In genomic region chr2:167201463-167202291, GRCm38 (mm10) we compare ENCODE assay signal across 9 mouse cellular contexts. TPM values are rescaled to one million over a fixed set of nuclear protein-coding genes. Genes with fewer than 3 reads are reported as not detected.
A peak's percentile ranks its signal among the peaks of the same experiment; 100 is the strongest.
DNase-seq lines count a peak whose midpoint lies in the region; ATAC-seq lines count a peak whose summit lies in the region.
"Had no signal": no experiment of that assay in that cellular context is flagged by ENCODE, and none has a peak within 500 bp of the region (broad histone marks: within the 10 kb centered on the region; RNA-seq: fewer than 3 reads in every experiment).

No protein-coding gene starts in this region.

- no peaks in the 10 kb centered on the region for H3K27me3 ChIP-seq in kidney, embryonic 16.5 days (ENCODE audit: insufficient read depth, low read length)
- H3K27me3 ChIP-seq in hindbrain, embryonic 13.5 days = no peaks in the 10 kb centered on the region

- peak; percentile 21 for DNase-seq in kidney, adult 18-20 months
- peak; percentile 87 to 89 for DNase-seq in left cerebral cortex, adult 18-20 months (ENCODE audit: low spot score in 2 of 2)
- peak; percentile 94 for DNase-seq in right cerebral cortex, adult 18-20 months
- DNase-seq in ovary, postnatal 14 days (ENCODE audit: low spot score) = no peak

- no peak overlapping the region for H3K4me3 ChIP-seq in kidney, embryonic 16.5 days (ENCODE audit: low read length)
- no peak overlapping the region for H3K4me3 ChIP-seq in hindbrain, embryonic 13.5 days

- no peak for ATAC-seq in kidney, embryonic 16.5 days (ENCODE audit: low FRiP score, low TSS enrichment)
- ATAC-seq in hindbrain, embryonic 13.5 days (ENCODE audit: low FRiP score) = peak; percentile 67
- ATAC-seq in inflammation-experienced regulatory T-cells, adult 6 months = no peak
- ATAC-seq in activated CD4-positive, CD25-positive, alpha-beta regulatory T cell, adult 4 months = no peak

- H3K4me1 ChIP-seq in kidney, embryonic 16.5 days (ENCODE audit: insufficient read depth, low read length) = peaks cover 20% of the 10 kb centered on the region; the same call in 1 of the 2 replicates
- peaks cover 33% of the 10 kb centered on the region for H3K4me1 ChIP-seq in hindbrain, embryonic 13.5 days (replicated peaks)

- H3K9ac ChIP-seq in kidney, embryonic 16.5 days (replicated peaks; ENCODE audit: low read length) = no peak overlapping the region
- peak overlapping the region; percentile 40; the same call in 1 of the 2 replicates for H3K9ac ChIP-seq in hindbrain, embryonic 13.5 days
- H3K9ac ChIP-seq: liver, embryonic 14.5 days had no signal

- WGBS in kidney, embryonic 16.5 days = 25% methylated on average over 16 of the region's 16 CpGs
- 27% methylated on average over 16 of the region's 16 CpGs for WGBS in hindbrain, embryonic 13.5 days

- H3K9me3 ChIP-seq in kidney, embryonic 16.5 days (ENCODE audit: low read length) = no peaks in the 10 kb centered on the region
- no peaks in the 10 kb centered on the region for H3K9me3 ChIP-seq in hindbrain, embryonic 13.5 days

- H3K4me2 ChIP-seq in kidney, embryonic 16.5 days (replicated peaks; ENCODE audit: low read depth, low read length) = no peak overlapping the region
- H3K4me2 ChIP-seq in hindbrain, embryonic 13.5 days = peak overlapping the region; percentile 43

- H3K36me3 ChIP-seq in kidney, embryonic 16.5 days (ENCODE audit: insufficient read depth, low read length) = no peaks in the 10 kb centered on the region
- H3K36me3 ChIP-seq in hindbrain, embryonic 13.5 days = no peaks in the 10 kb centered on the region

- H3K27ac ChIP-seq in kidney, embryonic 16.5 days (ENCODE audit: low read length) = no peak overlapping the region
- peak overlapping the region; percentile 89 for H3K27ac ChIP-seq in hindbrain, embryonic 13.5 days
- H3K27ac ChIP-seq: liver, embryonic 14.5 days had no signal

RNA-seq across cellular contexts. Expression of gene Kcnb1, which starts 11.7 kb away (rescaled TPM):
- 1.1 and 1.2 TPM in 2 replicates for polyA plus RNA-seq in kidney, embryonic 16.5 days (2015; fragmentation: Nextera tagmentation; extraction: Ambion mirVana)
- polyA plus RNA-seq in hindbrain, embryonic 13.5 days (2015; fragmentation: Nextera tagmentation; extraction: Ambion mirVana) = 2.2 and 2.4 TPM in 2 replicates
- total RNA-seq in left cerebral cortex, adult 18-20 months (2021) = 100 to 1,000 TPM; 197 to 205 TPM
- polyA plus RNA-seq in inflammation-experienced regulatory T-cells, adult 6 months (2017; shearing (Covaris generic)) = 1 to 10 TPM in 1 of 3 experiments, under 1 TPM in 2; 0.87 to 1.1 (median 0.88) TPM
- under 1 TPM; 0.61 to 0.96 TPM for polyA plus RNA-seq in activated CD4-positive, CD25-positive, alpha-beta regulatory T cell, adult 4 months (2017; shearing (Covaris generic))

RNA-seq across cellular contexts. Expression of gene Ptgis, which starts 38.7 kb away (rescaled TPM):
- 18.4 and 20.6 TPM in 2 replicates for polyA plus RNA-seq in kidney, embryonic 16.5 days (2015; fragmentation: Nextera tagmentation; extraction: Ambion mirVana)
- polyA plus RNA-seq in hindbrain, embryonic 13.5 days (2015; fragmentation: Nextera tagmentation; extraction: Ambion mirVana) = 5.8 and 6.5 TPM in 2 replicates
- 1 to 10 TPM; 1.5 to 2.4 TPM for total RNA-seq in left cerebral cortex, adult 18-20 months (2021)
- not detected for polyA plus RNA-seq in inflammation-experienced regulatory T-cells, adult 6 months (2017; shearing (Covaris generic))
- polyA plus RNA-seq in activated CD4-positive, CD25-positive, alpha-beta regulatory T cell, adult 4 months (2017; shearing (Covaris generic)) = under 1 TPM in 1 of 2 experiments, not detected in 1; 0.17 TPM
